ENCODE assay signal across 19 mouse cellular contexts in the genomic region with DNA sequence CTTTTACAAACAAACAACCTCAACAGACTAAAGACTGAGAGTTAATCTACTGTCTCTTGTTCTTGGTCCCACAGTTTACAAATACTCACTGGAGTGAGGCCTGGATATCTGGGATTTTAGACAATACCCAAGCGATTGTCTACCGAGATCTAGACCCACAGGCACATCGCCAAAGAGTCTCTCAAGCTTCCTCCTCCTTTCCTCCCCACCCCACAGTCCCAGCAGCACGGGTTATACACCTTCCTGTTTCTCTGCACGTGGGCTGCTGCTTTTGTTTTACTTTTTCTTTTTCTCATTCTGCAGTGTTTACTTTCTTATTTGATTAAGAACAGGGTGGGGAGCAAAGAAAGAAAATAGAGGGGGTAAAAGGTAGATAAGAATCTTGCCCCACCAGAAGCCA. TPM values are rescaled to one million over a fixed set of nuclear protein-coding genes. Genes with fewer than 3 reads are reported as not detected.
DNase-seq lines count a peak whose midpoint lies in the region; ATAC-seq lines count a peak whose summit lies in the region.
"Had no signal": no experiment of that assay in that cellular context is flagged by ENCODE, and none has a peak within 500 bp of the region (broad histone marks: within the 10 kb centered on the region; RNA-seq: fewer than 3 reads in every experiment).

No protein-coding gene starts in this region.

- no peak overlapping the region for H3K9ac ChIP-seq in liver, embryonic 13.5 days
- H3K9ac ChIP-seq: embryonic facial prominence, embryonic 12.5 days; forebrain, embryonic 12.5 days had no signal

- ATAC-seq in liver, embryonic 13.5 days (ENCODE audit: low read depth) = no peak
- ATAC-seq in frontal cortex, adult (ENCODE audit: low TSS enrichment) = no peak
- ATAC-seq: Patski had no signal

- peaks cover 4% of the 10 kb centered on the region; the same call in 1 of the 2 replicates for H3K4me1 ChIP-seq in liver, embryonic 13.5 days (replicated peaks)
- H3K4me1 ChIP-seq: embryonic facial prominence, embryonic 12.5 days; forebrain, embryonic 12.5 days had no signal

- peaks cover 77% of the 10 kb centered on the region for H3K36me3 ChIP-seq in liver, embryonic 13.5 days

- 62% methylated on average over 5 of the region's 5 CpGs for WGBS in liver, embryonic 13.5 days (ENCODE audit: insufficient replicate concordance)

- intact Hi-C loops in heart, postnatal 10 days (cut with DNase I) = no loop called here

- no peaks in the 10 kb centered on the region for H3K27me3 ChIP-seq in liver, embryonic 13.5 days
- H3K27me3 ChIP-seq: CH12.LX; embryonic facial prominence, embryonic 12.5 days; forebrain, embryonic 12.5 days; Patski had no signal

- H3K4me2 ChIP-seq in liver, embryonic 13.5 days = no peak overlapping the region
- H3K4me2 ChIP-seq: embryonic facial prominence, embryonic 12.5 days; forebrain, embryonic 12.5 days had no signal

- DNase-seq in kidney, postnatal 14 days = peak; percentile 13
- no peak for DNase-seq in kidney, postnatal 4 days
- peak; percentile 23 to 27 for DNase-seq in heart, postnatal 10 days
- DNase-seq in liver, embryonic 13.5 days = no peak
- DNase-seq in lung, postnatal 36 days = peak; percentile 64
- DNase-seq in cerebellum, postnatal 10 days = no peak
- DNase-seq: adrenal gland, adult 2 months; cerebellum, adult 9-10 months had no signal

- H3K27ac ChIP-seq in liver, embryonic 13.5 days = peak overlapping the region; percentile 36; the same call in 1 of the 2 replicates
- H3K27ac ChIP-seq: embryonic facial prominence, embryonic 12.5 days; forebrain, embryonic 12.5 days; layer of hippocampus, adult 2 months had no signal

- no peaks in the 10 kb centered on the region for H3K9me3 ChIP-seq in liver, embryonic 13.5 days (replicated peaks)
- H3K9me3 ChIP-seq: embryonic facial prominence, embryonic 12.5 days; forebrain, embryonic 12.5 days had no signal

- H3K4me3 ChIP-seq in liver, embryonic 13.5 days (replicated peaks) = no peak overlapping the region
- H3K4me3 ChIP-seq: embryonic facial prominence, embryonic 12.5 days; forebrain, embryonic 12.5 days; layer of hippocampus, adult 2 months had no signal

RNA-seq across cellular contexts. Expression of gene Spdye4c, which starts 22.4 kb away (rescaled TPM):
- not detected for total RNA-seq in heart, postnatal 10 days (2021)
- polyA plus RNA-seq in liver, embryonic 13.5 days (2015; fragmentation: Nextera tagmentation; extraction: Ambion mirVana) = not detected in 2 replicates
- total RNA-seq: adrenal gland, adult 2 months; CH12.LX; gastrocnemius, adult 18-20 months; layer of hippocampus, adult 2 months; left cerebral cortex, postnatal 14 days; megakaryocyte, adult 5-6 weeks had no signal
- polyA plus RNA-seq: adrenal gland, adult 2 months; embryonic facial prominence, embryonic 12.5 days; forebrain, embryonic 12.5 days; heart, embryonic 16.5 days; Patski; urinary bladder, adult 2 months had no signal

Comparison
In these comparisons a context has a peak if more than half of its experiments do, and no peak if none do; other contexts are left out.
1. DNase-seq: peak in kidney, postnatal 14 days (single experiment), heart, postnatal 10 days (2 of 2) and lung, postnatal 36 days (single experiment); none in kidney, postnatal 4 days (0 of 2), liver, embryonic 13.5 days (single experiment) and cerebellum, postnatal 10 days (0 of 2).